Mouse (Mus musculus): ENCODE measurements around the gene Mknk2.
A peak's percentile ranks its signal among the peaks of the same experiment; 100 is the strongest.

Gene Mknk2

DNA sequence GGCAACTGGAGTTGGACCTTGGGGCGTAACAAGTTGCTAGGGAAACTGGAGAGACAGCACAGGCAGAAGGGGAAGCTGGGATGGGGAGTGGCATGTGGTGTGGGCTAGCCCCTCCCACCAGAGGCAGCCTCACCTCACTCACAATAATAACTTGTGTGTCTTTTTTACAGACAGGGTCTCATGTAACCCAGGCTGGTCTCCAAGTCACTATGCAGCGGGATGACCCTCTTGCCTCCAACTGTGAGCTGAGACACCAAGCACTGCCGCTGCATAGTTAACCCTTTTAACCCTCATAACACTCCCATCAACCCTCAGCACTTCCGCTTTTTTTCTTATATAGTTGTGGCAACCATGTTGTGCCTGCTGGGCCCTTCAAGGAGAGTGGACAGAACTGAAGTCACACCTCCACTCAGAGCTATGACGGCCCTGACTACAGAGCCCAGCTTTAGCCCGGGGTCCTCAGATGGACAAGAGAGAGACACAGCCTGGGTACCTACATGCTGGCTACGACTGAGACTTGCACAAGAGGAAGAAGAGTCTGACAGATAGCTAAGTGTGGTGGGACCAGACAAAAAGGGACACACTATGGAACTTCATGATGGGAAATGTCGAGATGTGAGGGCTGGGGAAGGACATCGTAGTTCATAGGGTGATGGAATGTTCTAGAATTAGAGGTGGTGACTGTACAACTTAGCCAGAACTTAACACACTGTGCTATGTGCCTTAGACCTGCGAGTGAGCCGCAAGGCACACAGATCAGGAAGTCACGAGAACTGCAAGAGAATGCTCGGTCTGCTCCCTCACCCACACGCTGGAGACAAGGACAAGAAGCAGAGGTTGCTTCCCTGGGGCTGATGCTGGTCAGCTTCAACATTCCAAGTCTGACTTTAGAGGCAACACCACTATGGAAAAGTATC lies 14.6 kb upstream of the Mknk2 start:
- no peak for DNase-seq (ENCODE audit: low spot score)

DNA sequence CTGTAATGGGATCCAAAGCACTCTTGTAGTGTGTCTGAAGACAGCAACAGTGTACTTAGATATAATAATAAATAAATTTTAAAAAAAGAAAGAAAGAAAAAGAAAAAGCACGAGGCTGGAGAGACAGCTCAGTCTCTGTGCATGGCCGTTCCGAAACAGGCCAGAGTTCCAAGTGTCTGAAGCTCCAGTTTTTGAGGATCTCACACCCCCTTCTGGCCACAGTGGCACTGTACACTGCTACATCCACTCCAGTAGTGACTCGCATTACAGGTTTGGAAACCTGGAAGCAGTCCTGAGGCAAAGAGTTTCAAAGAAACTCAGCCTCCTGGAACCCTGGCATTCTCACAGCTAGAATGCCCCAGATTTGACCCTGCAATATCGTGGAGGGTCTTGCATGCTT lies 9.9 kb upstream of the Mknk2 start:
- DNase-seq (ENCODE audit: low spot score): no peak

DNA sequence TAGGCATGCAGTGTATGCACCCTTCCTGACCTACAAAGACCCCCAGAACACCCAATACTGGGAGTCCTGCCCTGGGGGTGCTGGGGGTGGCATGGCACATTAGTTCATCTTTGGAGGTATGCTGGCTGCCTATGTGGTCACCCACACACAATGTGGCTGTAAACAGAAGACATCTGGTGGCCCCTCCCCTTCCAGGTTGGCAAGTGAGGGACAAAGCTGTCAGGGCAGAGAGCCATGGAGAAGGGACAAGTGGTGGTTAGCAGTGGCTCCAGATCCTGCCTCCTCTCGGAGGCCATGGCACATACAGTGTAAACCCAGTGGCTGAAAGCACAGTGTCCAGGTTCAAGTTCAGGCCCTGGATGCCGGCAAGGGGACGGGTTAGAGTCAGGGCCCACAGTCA lies 8.7 kb upstream of the Mknk2 start:
- no peak for DNase-seq (ENCODE audit: low spot score)

DNA sequence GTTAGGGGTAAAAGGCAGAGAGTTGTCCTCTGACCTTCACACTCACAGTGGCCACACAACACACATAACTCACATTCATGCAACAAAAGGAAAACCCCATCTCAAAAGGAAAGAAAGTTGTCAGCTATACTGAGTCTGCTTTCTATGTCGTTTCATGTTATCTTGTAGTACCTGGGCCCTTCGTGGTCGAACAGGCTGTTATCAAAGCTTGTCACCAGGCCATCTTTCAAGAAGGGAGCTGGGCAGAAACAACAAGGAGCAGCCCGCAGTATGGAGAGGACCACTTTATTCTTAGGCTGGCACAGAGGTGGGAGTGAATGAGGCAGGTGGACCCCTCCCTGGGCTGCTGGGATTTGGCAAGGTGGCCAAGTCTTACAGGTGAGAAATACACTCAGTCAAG lies 7.1 kb upstream of the Mknk2 start:
- no peak for DNase-seq (ENCODE audit: low spot score)

DNA sequence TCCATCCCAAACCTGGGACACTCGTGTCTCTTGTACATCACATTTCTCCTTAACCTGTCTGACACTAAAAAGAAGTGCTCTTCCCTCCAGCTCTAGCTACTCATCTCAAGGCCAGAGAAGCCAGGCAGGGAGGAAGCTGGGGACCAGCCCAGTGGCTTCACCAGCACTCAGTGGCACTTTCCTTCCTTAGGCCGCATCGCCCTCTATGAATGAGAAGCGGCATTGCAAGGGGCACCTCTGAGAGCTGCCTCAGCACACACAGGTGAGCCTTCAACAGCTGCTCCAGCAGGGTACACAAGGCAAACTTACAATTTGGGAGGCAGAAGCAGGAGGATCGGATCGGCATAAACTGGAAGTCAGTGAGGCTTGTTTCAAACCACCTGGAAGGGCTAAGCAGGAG lies 6.3 kb upstream of the Mknk2 start:
- no peak for DNase-seq (ENCODE audit: low spot score)

DNA sequence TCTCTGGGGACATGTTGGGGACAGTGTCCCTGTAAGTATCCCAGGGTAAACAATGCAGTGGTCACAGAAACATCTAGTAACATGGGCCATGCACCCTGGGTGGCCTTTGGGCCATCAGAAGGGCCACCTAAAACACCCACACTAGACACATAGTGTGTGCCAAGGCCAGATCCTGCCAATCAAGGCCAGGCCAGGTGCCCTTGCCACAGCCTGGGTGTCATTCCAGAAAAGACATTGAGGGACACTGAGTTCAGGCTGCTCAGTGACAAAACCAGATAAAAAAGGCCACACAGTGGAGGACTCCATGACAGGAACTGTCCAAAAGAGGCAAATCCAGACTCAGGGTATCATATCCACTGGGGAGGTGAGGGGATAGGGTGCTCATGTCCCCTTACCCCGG lies 5.7 kb upstream of the Mknk2 start:
- DNase-seq (ENCODE audit: low spot score): no peak

DNA sequence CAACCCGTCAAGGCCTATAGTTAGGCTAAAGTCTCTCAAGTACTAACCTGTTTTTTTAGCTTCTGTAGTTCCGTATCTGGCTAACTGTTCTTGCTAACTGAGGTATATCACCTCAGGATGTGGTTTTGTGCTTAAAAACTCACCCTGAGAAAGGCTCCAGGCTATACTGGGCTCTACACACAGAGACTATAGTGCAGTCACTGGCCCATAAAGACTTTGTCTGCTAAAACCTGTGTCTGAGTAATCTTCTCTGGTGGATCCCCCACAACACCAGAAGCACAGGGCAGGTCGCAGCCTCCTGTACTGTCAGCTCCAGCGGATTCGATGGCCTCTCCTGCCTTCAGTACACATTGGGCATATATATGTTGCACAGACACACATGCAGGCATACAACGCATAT lies 4.1 kb upstream of the Mknk2 start:
- no peak for DNase-seq (ENCODE audit: low spot score)

DNA sequence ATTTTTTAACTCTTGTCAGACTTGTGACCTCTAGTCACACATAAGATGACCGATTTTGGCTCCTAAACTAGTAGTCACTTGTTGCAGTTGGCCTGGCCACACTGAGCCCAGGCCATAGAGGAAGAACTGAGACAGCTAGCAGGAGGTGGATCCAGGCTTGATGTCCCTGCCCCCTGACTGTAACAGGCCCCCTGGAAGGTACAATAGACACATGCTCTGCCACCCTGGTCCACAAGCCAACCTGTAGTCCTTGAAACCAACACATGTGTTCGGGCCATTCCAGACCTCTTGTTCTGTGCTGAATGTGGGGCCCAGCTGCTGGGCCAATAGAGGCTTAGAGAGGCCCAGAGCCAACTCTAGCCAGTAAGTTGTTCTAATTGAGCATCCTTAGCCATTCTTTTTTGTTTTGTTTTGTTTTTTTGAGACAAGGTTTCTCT lies 2.4 kb upstream of the Mknk2 start:
- DNase-seq (ENCODE audit: low spot score): no peak

DNA sequence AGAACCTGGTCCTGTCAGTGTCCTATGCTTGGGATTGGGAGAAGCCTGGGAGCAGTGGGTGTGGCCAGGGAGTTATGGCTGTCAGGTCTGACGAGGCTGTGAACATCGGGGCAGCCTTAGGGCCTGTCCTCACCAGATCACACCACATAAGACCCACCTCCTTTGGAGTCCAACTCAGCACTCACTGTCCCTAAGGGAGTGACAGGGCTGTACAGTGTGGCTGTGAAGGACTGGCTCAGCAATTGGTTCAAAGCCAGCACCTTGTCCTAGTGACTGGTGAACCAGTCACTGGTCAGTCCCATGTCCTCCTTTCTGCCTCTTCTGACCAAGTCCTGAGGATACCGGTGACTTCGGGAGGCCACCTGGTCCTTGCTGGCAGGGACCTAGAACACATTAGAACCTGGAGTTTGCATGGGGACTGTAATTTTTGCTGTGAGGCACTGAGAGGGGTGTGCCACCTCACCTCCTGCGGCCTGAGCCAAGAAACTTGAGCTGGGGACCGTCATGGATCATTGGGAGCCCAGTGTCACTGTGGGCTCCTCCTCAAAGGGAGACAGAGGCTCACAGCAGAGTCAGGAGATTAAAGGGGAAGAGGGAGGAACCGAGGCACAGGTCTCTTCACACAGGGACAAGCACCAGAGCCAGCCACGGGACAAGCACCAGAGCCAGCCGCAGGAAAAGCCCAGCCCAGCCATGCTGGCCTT lies 1.8 kb upstream of the Mknk2 start:
- DNase-seq (ENCODE audit: low spot score): no peak

DNA sequence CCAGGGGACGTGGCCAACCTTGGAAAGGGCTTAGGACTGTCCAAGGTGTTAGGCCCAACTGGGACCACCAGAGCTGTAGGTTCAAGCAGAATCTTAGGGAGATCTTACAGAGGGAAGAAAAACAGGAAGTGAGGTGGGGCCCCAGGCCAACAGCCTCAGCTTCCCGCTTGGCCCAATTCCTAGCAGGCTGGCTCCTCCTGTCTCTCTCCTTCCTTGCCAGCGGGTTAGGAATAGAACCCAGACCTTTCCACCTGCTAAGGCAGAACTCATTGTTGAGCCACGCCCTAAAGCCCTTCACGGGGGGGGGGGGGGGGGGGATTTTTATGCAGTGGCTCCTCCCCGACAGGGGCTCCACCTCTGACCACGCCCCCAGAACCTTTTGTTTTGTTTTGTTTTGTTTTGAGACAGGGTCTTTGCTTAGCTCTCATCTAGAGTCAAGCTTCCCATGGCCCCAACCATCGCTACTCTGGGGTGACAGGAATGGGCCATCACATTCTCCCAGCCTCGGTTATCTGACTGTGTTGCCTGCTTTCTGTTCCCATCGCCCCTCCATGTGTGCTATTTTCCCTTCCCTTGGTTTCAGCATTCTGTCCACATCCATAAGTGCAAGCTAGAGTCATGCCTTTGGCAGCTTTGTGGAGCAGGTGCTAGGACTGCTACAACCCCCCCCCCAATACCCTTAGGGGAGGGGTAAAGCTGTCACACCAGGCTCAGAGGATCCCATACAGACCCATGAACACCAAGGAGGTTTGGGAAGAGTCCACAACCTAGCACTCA lies 877 bp upstream of the Mknk2 start:
- DNase-seq (ENCODE audit: low spot score): no peak

DNA sequence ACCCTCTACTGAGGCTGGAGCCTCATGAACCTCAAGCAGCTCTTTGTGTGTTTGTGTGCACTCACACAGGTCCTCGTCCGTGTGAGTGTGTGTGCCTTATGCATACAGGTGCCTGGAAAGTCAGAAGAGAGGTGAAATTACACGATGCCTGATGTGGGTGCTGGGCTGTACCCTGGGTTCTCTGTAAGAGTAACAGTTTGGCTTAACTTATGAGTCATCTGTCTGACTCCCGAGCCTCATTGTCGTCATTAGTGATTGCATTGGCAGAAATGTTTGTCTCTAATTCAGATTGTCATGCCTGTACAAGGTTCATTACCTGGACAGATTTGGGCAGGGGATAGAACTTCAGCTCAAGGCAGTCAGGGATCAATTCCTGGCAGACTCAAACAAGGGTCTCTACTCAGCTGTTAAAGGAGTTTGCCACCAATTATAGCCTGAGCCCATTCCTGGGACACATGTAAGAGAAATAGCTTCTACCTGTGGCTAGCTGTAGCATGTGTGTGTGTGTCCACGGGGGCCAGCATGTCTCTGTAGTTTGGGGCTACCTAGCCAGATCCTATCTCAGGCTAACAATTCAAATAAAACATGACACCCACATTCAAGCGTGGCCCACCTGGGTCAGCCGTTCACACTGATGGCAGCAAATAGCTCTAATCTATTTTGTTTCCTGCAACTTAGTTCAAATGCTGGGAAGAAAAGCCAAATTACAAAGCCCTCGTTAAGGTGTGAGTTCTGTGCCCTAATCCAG lies 610 bp downstream of the Mknk2 start:
- no peak for DNase-seq (ENCODE audit: low spot score)

DNA sequence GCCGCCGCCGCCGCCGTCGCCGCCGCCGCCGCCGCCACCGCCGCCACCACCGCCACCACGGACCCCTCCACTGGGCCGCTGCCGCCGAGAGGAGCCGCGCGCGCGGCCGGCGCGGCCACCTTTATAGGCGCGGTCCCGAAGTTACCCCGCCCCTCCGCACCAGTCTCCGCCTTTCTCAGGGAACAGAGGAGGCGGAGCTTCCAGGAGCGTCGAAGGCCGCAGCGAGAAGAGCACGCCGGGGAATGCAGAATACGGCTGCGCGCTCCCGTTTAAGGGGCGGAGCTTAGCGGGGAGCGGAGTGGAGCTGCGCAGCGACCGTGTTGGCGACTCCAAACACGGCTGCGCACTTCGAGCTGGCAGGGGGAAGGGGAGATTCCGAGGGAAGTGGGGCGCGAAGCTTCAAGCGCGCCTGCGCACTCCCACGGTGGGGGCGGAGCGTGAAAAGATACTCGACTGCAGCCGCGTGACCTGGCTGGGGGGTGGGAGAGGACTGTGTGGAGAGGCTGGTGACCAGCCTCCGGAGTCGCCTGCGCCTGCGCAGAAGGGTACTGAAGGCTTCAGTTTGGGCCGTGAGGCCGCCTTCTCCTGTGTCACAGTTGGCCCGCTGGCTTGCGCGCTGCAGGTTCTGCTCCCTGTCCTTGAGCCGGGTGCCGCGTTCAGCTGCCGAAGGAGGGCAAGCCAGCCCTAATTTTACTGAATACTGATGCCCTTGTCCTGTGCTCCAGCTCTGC lies 1.5 kb downstream of the Mknk2 start:
- DNase-seq (ENCODE audit: low spot score): peak; percentile 98

DNA sequence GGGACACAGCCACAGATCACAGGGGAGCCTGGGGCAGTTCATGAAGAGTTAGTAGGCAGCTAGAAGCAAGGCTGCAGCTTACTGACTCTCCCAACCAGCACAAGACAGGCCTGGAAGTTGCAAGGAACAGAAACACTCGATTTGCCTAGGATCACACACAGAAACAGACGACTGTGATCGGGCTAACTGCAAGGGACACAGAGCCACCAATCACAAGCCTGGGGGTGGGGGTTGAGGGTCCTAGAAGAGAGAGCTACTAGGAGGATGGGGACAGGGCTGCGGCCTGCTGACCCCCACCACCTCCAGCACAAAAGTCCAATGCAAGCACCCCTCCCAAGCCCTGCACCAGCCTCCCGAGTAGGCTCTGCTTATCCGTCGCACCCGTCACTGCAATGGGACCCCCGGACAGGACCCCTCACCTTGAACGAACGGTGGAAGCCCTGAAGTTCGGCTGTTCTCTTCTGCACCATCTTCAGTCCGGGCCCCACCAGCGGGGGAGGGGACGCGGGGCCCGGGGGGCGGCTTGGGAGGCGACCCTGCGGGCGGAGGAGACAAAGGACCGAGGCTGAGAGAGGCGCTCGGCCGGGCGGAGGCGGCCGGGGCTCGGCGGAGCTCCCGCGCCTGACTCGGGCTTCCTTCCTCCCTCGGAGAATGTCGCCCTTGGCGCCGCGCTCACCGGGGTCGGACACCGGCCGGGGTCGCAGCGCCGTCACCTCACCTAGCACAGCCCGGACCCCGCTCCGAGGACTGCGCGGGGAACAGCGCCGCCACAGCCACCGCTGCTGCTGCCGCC lies 2.3 kb downstream of the Mknk2 start:
- DNase-seq (ENCODE audit: low spot score): no peak

DNA sequence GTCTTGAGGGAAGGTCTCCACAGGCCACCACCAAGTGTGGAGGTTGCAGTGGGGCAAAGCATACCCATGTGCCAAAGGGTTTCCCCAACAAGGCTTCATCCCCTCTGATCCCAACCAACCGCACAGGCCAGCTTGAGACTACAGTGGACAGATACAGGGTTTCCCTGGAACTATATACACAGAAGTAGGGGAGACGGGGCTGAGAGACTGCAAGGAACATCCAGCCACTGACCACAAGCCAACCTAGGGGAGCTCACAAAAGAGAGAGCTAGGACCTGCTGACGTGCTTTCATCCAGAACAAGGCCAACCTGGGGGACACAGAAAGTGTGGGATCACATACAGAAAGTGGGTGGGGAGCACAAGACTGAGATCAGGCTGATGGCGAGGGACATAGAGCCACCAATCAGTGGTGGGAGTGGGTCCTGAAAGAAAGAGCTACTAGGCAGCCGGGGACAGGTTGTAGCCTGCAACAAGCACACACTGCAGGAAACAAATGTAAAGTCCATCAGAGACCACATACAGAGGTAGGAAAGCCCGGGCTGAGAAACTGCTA lies 3.0 kb downstream of the Mknk2 start:
- no peak for DNase-seq (ENCODE audit: low spot score)

DNA sequence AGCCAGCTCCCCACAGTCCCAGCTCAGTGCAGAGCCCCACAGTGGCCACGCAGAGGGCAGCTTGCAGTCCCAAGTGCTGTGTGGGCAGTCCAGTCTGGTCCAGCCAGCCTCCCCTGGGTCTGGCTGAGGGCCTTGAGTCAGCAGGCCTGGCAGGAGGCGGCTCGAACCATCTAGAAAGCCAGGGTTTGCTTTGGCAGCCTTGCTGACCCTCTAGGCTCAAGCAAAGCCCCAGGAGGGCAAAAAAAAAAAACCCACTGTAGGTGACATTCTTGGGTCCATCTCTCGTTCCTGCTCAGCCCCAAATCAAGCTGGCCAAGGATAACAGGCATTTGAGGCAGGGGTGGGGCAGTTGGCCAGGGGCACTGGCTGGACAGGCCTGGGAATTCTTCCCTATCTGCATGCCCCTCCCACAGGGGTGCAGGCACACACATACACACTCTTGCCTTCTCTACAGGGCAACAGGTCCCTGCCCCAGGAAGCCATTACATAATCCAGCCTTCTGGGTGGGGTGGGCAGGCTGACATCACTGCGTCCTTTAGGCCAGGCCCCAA lies 3.7 kb downstream of the Mknk2 start:
- DNase-seq (ENCODE audit: low spot score): no peak

DNA sequence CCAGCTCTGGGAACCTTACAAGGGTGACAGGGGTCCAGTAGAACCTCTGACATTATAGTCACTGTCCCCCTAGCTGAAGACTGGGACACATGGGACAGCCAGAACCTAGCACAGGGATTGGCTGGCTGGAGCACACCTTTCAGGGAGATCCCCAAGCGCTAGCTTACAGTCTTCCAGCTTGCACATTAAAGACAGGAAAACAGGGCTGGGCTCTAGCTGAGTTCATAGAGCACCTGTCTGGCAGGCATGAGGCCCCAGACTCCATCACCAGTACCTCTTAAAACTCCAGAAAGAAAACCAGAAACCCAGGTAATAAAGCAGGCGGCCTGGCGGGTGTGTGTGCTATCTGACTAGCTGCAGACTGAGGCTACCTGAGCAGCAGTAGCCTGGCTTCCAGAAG lies 4.2 kb downstream of the Mknk2 start:
- no peak for DNase-seq (ENCODE audit: low spot score)

DNA sequence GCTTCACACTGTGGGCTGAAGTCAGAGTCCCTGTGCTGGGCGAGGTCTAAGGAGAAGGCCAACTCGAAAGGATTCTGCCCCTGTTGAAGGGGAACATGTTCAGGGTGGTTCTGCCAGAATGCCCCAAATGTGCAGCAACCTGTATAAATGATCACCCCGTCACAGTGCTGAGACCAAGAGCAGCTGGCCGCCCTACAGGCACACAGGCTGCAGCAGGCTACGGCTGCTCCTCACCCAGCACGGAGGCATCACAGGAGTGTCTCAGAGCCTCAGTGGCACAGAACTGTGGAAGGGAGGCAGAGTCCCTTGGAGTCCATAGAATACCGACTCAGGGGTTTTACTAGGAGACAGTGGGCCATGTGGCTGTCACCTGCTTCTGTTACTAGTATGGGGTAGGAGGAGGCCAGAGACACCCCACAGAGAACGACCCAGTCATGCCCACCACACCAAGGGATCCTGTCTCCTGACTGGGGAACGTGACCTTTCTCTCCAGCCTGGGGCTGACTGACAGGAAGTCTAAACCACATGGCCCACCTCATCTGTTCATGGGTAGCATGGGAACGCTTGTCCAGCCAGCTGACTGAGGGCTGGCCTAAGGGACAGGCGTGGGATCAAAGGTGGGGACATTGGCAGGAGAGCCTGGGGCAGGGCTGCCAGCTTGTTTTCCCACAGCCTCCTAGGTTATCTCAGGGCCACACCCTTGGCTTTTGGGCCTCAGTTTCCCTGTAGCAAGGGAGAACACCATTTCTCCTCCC lies 5.8 kb downstream of the Mknk2 start:
- DNase-seq (ENCODE audit: low spot score): no peak

DNA sequence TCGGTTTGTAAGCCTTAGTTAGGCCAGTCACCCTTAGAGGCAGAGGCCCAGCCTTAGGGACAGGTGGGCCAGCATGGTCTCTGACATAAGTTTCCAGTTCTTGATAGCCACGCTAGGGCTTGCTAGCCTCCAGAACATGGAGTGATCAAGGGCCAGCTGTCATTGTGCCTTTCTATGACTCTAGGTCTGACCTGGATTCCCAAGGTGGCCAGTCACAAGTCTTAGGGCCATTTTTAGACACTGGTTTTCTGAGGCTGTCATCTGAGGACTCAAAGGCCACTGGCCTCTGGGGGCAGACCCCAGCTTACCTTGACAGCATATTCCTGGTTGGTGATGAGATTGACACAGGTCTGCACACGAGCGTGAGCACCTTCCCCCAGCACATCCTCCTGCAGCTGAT lies 6.7 kb downstream of the Mknk2 start:
- DNase-seq (ENCODE audit: low spot score): no peak

DNA sequence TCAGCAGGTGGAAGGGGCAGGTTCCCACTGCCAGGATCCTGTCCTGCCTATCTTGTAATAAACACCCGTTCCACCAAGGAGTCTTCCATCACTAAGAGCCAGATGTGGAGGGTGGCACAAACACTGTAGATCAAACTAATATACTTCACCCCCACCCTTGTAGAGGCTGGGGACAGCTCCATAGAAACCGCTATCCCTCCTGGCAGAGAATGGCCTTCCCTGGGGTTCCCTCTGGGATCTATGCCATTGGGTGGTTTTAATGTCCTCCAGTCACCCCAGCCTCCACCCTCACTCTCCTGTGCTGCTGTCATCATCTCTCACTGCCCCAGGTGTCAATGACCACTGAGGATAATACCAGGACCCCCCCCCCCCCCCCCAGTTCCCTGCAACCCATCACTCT lies 7.4 kb downstream of the Mknk2 start:
- no peak for DNase-seq (ENCODE audit: low spot score)

All from testis, postnatal 14 days (tissue).